Mouse (Mus musculus) bone marrow macrophage, adult 2 months (primary cell): ENCODE data around the gene Manf.

Experiments used
- CTCF ChIP-seq: IDR thresholded peaks from 2 replicates; pipeline ENCODE4 v1.5.1; 2012; ENCODE audit warnings: low read depth, mild to moderate bottlenecking, low read length, moderate library complexity
- POLR2A ChIP-seq: IDR thresholded peaks from 2 replicates; pipeline ENCODE4 v1.6.1; 2012; ENCODE audit warnings: mild to moderate bottlenecking, low read depth, low read length, borderline replicate concordance

DNA sequence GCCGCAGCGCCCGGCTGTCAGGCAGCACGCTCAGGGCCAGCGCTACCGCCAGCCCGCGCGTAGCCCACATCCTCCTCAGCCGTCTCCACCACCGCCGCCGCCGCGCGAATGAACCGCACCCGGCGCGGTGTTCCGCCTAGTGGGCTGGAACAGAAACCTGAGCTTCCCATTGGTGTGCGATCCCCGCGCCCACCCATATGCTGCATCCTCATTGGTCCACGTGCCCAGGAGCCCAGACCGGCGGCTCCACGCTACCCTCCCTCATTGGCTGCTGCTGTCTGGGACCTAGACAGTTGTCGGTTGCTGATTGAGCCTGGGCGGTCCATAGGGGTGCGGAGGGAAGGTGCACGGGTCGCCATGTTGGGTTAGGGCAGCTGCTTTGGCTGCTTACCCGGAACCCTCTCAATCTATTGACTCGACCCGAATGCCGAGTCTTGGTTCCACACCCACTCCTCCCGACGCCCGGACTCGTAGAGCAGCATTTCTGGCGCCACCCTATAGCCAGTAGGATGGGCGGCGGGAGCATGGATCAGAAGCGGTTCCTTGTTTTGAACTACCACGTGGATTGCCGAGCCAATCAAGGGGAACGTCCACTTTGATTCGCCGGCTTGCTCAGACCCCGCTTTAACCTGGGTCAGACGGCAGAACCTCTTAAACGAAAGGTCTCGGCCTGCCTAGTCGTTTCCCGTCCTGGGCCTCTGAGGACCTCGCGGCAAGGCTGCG, at the start of gene Manf:
- no peak for TF ChIP-seq CTCF
- peak; percentile 84; the same call in 1 of the 2 replicates for TF ChIP-seq POLR2A
